Mouse (Mus musculus) liver, adult 2 months (tissue): ENCODE data around the gene Klkb1.

Experiments used
- CTCF ChIP-seq: fragments of 200-500 bp; IDR thresholded peaks from 2 replicates; pipeline ENCODE4 v1.5.1; 2011; ENCODE audit warnings: low read depth, low read length, control low read depth
- POLR2A ChIP-seq: fragments of 200-500 bp; IDR thresholded peaks from 2 replicates; pipeline ENCODE4 v1.6.1; 2011; ENCODE audit warnings: low read length, control low read depth; ENCODE audit not compliant: insufficient read depth; ENCODE audit errors: extremely low read depth

GRCm38 (mm10) chr8:45264918-45265317 lies 29.7 kb downstream of the Klkb1 start:
- TF ChIP-seq POLR2A (no peak), CTCF (no peak)
